Mouse (Mus musculus) megakaryocyte, embryonic 14.5 days (primary cell): ENCODE measurements around the gene Agmo.

Experiments
- FLI1 ChIP-seq: IDR thresholded peaks from 2 replicates; pipeline ENCODE4 v1.6.1; 2012; ENCODE audit warnings: low read length, inconsistent platforms, mixed read lengths
- GATA1 ChIP-seq: IDR thresholded peaks from 3 replicates; pipeline ENCODE4 v1.6.1; 2012; ENCODE audit warnings: mixed read lengths, low read length, inconsistent platforms, borderline replicate concordance

- TF ChIP-seq GATA1 = no peak
- TF ChIP-seq FLI1 = no peak
Observed at GRCm38 (mm10) chr12:37306956-37307466, 65.6 kb downstream of the Agmo start.
